In the genomic region with DNA sequence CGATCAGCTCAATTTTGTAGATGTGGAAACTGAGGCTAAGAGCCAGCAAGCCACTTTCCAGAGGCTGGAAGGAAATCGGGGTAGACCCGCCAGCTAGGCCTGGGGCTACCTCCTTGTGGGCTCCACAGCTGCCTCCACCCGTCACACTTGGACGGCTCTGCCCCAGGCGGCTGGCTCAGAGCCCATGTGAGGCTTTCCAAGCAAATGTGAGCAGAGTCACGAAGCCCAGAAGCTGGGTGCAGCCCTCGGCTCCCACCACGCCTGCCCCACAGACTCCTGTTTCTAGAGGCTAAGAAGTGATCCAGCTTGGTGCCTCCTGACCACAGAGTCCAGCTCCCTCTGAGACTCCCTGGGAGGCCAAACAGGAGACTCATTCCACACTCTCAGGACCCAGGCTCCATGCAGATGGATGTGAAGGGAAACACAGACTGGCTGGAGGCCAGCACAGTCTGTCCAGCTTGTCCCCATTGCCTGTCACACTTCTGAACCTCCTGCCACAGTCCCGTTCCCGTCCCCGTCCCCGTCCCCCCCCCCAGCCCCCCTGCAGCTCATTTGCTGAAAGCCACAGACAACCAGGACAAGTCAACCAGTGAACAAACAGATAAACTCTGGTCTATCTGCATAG, we compare ENCODE assay signal across 8 mouse cellular contexts. TPM values are rescaled to one million over a fixed set of nuclear protein-coding genes. Genes with fewer than 3 reads are reported as not detected.
A peak's percentile ranks its signal among the peaks of the same experiment; 100 is the strongest.
DNase-seq lines count a peak whose midpoint lies in the region; ATAC-seq lines count a peak whose summit lies in the region.

No protein-coding gene starts in this region.

- H3K4me2 ChIP-seq in neural tube, embryonic 12.5 days (replicated peaks) = 0 out of 2 replicates have a peak overlapping the region, but pooled peaks have one; percentile 9
- H3K4me2 ChIP-seq in lung, embryonic 15.5 days = peak overlapping the region; percentile 32
- H3K4me2 ChIP-seq in stomach, embryonic 16.5 days (ENCODE audit: low read depth, low read length) = peak overlapping the region; percentile 36

- ATAC-seq in neural tube, embryonic 12.5 days (ENCODE audit: low FRiP score, low read depth) = no peak
- ATAC-seq in common myeloid progenitor, adult 5-6 weeks (replicated peaks; ENCODE audit: low read depth, poor library complexity, severe bottlenecking) = peak; percentile 34
- peak; percentile 87 for ATAC-seq in lung, embryonic 15.5 days (ENCODE audit: borderline replicate concordance, extremely low read depth, low FRiP score, low TSS enrichment)
- peak; percentile 82 for ATAC-seq in stomach, embryonic 16.5 days (ENCODE audit: insufficient read depth, low FRiP score)
- no peak for ATAC-seq in inflammation-experienced regulatory T-cells, adult 6 months

- 0 out of 2 replicates have a peak, but pooled peaks cover 9% of the 10 kb centered on the region for H3K27me3 ChIP-seq in neural tube, embryonic 12.5 days (replicated peaks)
- no peaks in the 10 kb centered on the region for H3K27me3 ChIP-seq in heart, embryonic 10.5 days (ENCODE audit: insufficient read depth, poor library complexity, severe bottlenecking)
- H3K27me3 ChIP-seq in lung, embryonic 15.5 days = no peaks in the 10 kb centered on the region
- no peaks in the 10 kb centered on the region for H3K27me3 ChIP-seq in stomach, embryonic 16.5 days (ENCODE audit: control insufficient read depth, insufficient read depth, low read length)

- H3K36me3 ChIP-seq in neural tube, embryonic 12.5 days = no peaks in the 10 kb centered on the region
- H3K36me3 ChIP-seq in heart, embryonic 10.5 days = 0 out of 2 replicates have a peak, but pooled peaks cover 3% of the 10 kb centered on the region
- H3K36me3 ChIP-seq in lung, embryonic 15.5 days = no peaks in the 10 kb centered on the region
- H3K36me3 ChIP-seq in stomach, embryonic 16.5 days (ENCODE audit: control insufficient read depth, insufficient read depth, low read length) = no peaks in the 10 kb centered on the region

- DNase-seq in neural tube, embryonic 10.5 days (ENCODE audit: extremely low spot score, low spot score) = no peak
- DNase-seq in heart, embryonic 10.5 days (ENCODE audit: low spot score) = no peak
- DNase-seq in kidney, adult 9 months = peak; percentile 89

- no peak overlapping the region for H3K9ac ChIP-seq in neural tube, embryonic 12.5 days
- peak overlapping the region; percentile 1; the same call in 1 of the 2 replicates for H3K9ac ChIP-seq in lung, embryonic 15.5 days
- H3K9ac ChIP-seq in stomach, embryonic 16.5 days (ENCODE audit: low read length) = peak overlapping the region; percentile 51

- peaks cover 27% of the 10 kb centered on the region for H3K4me1 ChIP-seq in neural tube, embryonic 12.5 days
- H3K4me1 ChIP-seq in heart, embryonic 10.5 days = peaks cover 47% of the 10 kb centered on the region
- peaks cover 57% of the 10 kb centered on the region for H3K4me1 ChIP-seq in lung, embryonic 15.5 days
- H3K4me1 ChIP-seq in stomach, embryonic 16.5 days (ENCODE audit: control insufficient read depth, insufficient read depth, low read length) = peaks cover 57% of the 10 kb centered on the region

- no peaks in the 10 kb centered on the region for H3K9me3 ChIP-seq in neural tube, embryonic 12.5 days
- no peaks in the 10 kb centered on the region for H3K9me3 ChIP-seq in heart, embryonic 10.5 days
- H3K9me3 ChIP-seq in lung, embryonic 15.5 days = no peaks in the 10 kb centered on the region
- no peaks in the 10 kb centered on the region for H3K9me3 ChIP-seq in stomach, embryonic 16.5 days (replicated peaks; ENCODE audit: control insufficient read depth, low read length)

- H3K4me3 ChIP-seq in neural tube, embryonic 12.5 days = no peak overlapping the region
- H3K4me3 ChIP-seq in heart, embryonic 10.5 days = no peak overlapping the region
- no peak overlapping the region for H3K4me3 ChIP-seq in lung, embryonic 15.5 days
- H3K4me3 ChIP-seq in stomach, embryonic 16.5 days (replicated peaks; ENCODE audit: low read length) = no peak overlapping the region

- H3K27ac ChIP-seq in neural tube, embryonic 12.5 days = no peak overlapping the region
- peak overlapping the region; percentile 24; the same call in 1 of the 2 replicates for H3K27ac ChIP-seq in heart, embryonic 10.5 days
- peak overlapping the region; percentile 91 for H3K27ac ChIP-seq in lung, embryonic 15.5 days
- H3K27ac ChIP-seq in stomach, embryonic 16.5 days (ENCODE audit: low read length) = peak overlapping the region; percentile 78

- 64% methylated on average over 13 of the region's 13 CpGs for WGBS in neural tube, embryonic 12.5 days
- 50% methylated on average over 13 of the region's 13 CpGs for WGBS in heart, embryonic 10.5 days
- 12% methylated on average over 13 of the region's 13 CpGs for WGBS in lung, embryonic 15.5 days
- 18% methylated on average over 13 of the region's 13 CpGs for WGBS in stomach, embryonic 16.5 days

RNA-seq across cellular contexts. Expression of gene Lrp5, which starts 4.9 kb away (rescaled TPM):
- polyA plus RNA-seq in neural tube, embryonic 12.5 days (2016; fragmentation: Nextera tagmentation; extraction: Ambion mirVana) = 2.7 and 2.8 TPM in 2 replicates
- total RNA-seq in common myeloid progenitor, adult 5-6 weeks (2017) = 14.2 and 18.9 TPM in 2 replicates
- 4.1 and 5.2 TPM in 2 replicates for polyA plus RNA-seq in heart, embryonic 10.5 days (2016; fragmentation: Nextera tagmentation; extraction: Ambion mirVana)
- polyA plus RNA-seq in lung, embryonic 15.5 days (2015; fragmentation: Nextera tagmentation; extraction: Ambion mirVana) = 7.7 TPM in 2 replicates
- 5.0 and 5.5 TPM in 2 replicates for polyA plus RNA-seq in stomach, embryonic 16.5 days (2015; fragmentation: Nextera tagmentation; extraction: Ambion mirVana)
- under 1 TPM in 2 of 3 experiments, not detected in 1; 0.05 to 0.08 TPM for polyA plus RNA-seq in inflammation-experienced regulatory T-cells, adult 6 months (2017; shearing (Covaris generic))

RNA-seq across cellular contexts. Expression of gene 1810055G02Rik, which starts 26.7 kb away (rescaled TPM):
- polyA plus RNA-seq in neural tube, embryonic 12.5 days (2016; fragmentation: Nextera tagmentation; extraction: Ambion mirVana) = 33.9 and 35.6 TPM in 2 replicates
- total RNA-seq in common myeloid progenitor, adult 5-6 weeks (2017) = 1.2 and 4.7 TPM in 2 replicates
- 34.5 and 38.8 TPM in 2 replicates for polyA plus RNA-seq in heart, embryonic 10.5 days (2016; fragmentation: Nextera tagmentation; extraction: Ambion mirVana)
- polyA plus RNA-seq in lung, embryonic 15.5 days (2015; fragmentation: Nextera tagmentation; extraction: Ambion mirVana) = 31.9 and 32.2 TPM in 2 replicates
- 37.1 and 39.9 TPM in 2 replicates for polyA plus RNA-seq in stomach, embryonic 16.5 days (2015; fragmentation: Nextera tagmentation; extraction: Ambion mirVana)
- 1 to 10 TPM; 4.1 to 6.0 (median 5.3) TPM for polyA plus RNA-seq in inflammation-experienced regulatory T-cells, adult 6 months (2017; shearing (Covaris generic))

Comparison
In these comparisons a context has a peak if more than half of its experiments do, and no peak if none do; other contexts are left out.
1. ATAC-seq: peak in common myeloid progenitor, adult 5-6 weeks (single experiment), lung, embryonic 15.5 days (single experiment) and stomach, embryonic 16.5 days (single experiment); none in neural tube, embryonic 12.5 days (single experiment) and inflammation-experienced regulatory T-cells, adult 6 months (single experiment).
2. Peak in every context shown above with its lines, with median percentiles within 50 percentile points of each other: H3K4me2 ChIP-seq.